Mouse (Mus musculus) stomach, embryonic 16.5 days (tissue): ENCODE measurements around the gene Sema3a. TPM values are rescaled to one million over a fixed set of nuclear protein-coding genes. Genes with fewer than 3 reads are reported as not detected.

Experiments
- ATAC-seq: fragments of 200-750 bp; cut with Nextera tagmentation; 2 replicates; pipeline ENCODE4 v1.8.0; 2017; ENCODE audit warnings: moderate number of reproducible peaks, moderate TSS enrichment; ENCODE audit not compliant: insufficient read depth, low FRiP score
- H3K27ac ChIP-seq: fragments of 300-500 bp; sonication (generic); 2 replicates; pipeline ENCODE4 v1.5.1; 2014; ENCODE audit warnings: low read length
- H3K27me3 ChIP-seq: fragments of 300-500 bp; sonication (generic); 2 replicates; pipeline ENCODE4 v1.6.1; 2014; ENCODE audit warnings: low read length, control low read depth, mixed read lengths; ENCODE audit not compliant: control insufficient read depth, insufficient read depth
- H3K36me3 ChIP-seq: fragments of 300-500 bp; sonication (generic); 2 replicates; pipeline ENCODE4 v1.6.1; 2014; ENCODE audit warnings: low read length; ENCODE audit not compliant: control insufficient read depth, insufficient read depth
- H3K4me1 ChIP-seq: fragments of 300-500 bp; sonication (generic); 2 replicates; pipeline ENCODE4 v1.6.1; 2014; ENCODE audit warnings: low read length, control low read depth, mixed read lengths; ENCODE audit not compliant: control insufficient read depth, insufficient read depth
- H3K4me2 ChIP-seq: fragments of 300-500 bp; sonication (generic); 2 replicates; pipeline ENCODE4 v1.6.1; 2014; ENCODE audit warnings: low read depth, low read length, mixed read lengths
- H3K4me3 ChIP-seq: fragments of 300-500 bp; sonication (generic); replicated peaks from 2 replicates; pipeline ENCODE4 v1.5.1; 2014; ENCODE audit warnings: mild to moderate bottlenecking, low read length
- H3K9ac ChIP-seq: fragments of 300-500 bp; sonication (generic); 2 replicates; pipeline ENCODE4 v1.6.1; 2014; ENCODE audit warnings: low read length
- H3K9me3 ChIP-seq: fragments of 300-500 bp; sonication (generic); replicated peaks from 2 replicates; pipeline ENCODE4 v1.6.1; 2016; ENCODE audit warnings: low read length, control low read depth; ENCODE audit not compliant: control insufficient read depth
- WGBS: fragments of 180-500 bp; shearing (Covaris S2); extraction: QIAGEN DNeasy Blood & Tissue Kit; methylation state at CpG from one replicate; pipeline ENCODE4 v1.1.7; 2014; 5-methylcytosine and 5-hydroxymethylcytosine counted together
- polyA plus RNA-seq: library from polyadenylated mRNA; unstranded; fragments of >200 nt; fragmentation: Nextera tagmentation; extraction: Ambion mirVana; gene quantifications from 2 replicates; pipeline ENCODE4 v1.2.1, GENCODE M21; 2015

The Sema3a gene
- polyA plus RNA-seq, 1 experiment from 2014 or later, result 22.9 TPM

DNA sequence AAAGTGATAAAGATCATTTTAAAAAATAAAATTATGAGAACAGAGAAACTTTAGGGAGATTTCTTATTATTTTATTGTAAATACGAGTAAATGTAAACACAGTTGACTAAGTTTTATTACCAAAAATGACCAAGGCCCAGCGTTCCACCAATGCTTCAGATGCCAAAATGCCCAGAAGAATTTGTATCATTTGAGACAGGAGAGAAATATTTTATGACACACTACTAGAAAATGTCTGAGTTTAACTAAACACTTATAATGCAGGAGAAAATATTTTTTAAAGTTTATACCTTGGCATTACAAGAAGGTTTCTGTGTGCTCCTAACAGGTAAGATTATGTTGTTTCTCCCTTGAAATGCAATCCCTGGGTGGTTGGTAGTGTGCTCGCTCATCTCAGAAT is 261.4 kb downstream of the Sema3a start:
- Histone ChIP-seq H3K4me3 (no peak overlapping the region), H3K36me3 (no peaks in the 10 kb centered on the region), H3K27ac (no peak overlapping the region), H3K4me1 (no peaks in the 10 kb centered on the region), H3K9ac (no peak overlapping the region), H3K4me2 (no peak overlapping the region), H3K27me3 (no peaks in the 10 kb centered on the region), H3K9me3 (no peaks in the 10 kb centered on the region)
- 66% methylated on average over 3 of the region's 3 CpGs for WGBS
- ATAC-seq, result no peak

DNA sequence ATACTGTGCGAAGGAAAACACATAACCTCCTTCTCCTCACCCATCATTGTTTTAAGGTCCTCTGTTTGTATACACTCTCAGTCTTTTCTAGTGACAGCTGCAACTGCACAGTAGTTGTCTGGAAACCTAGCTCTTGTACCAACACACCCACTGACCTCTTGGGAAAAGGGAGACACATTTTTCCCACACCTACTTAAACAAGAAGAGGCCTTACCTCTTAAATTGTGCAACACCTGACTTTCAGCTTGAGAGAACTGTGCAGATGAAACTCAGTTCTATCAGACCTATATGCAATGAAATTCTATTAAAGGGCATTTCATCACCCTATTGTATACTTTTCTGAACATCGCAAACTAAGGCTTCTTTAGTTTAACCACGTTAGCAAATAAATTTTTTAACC is 262.5 kb downstream of the Sema3a start:
- Histone ChIP-seq H3K9ac (no peak overlapping the region), H3K4me2 (no peak overlapping the region), H3K27ac (no peak overlapping the region), H3K4me3 (no peak overlapping the region), H3K36me3 (no peaks in the 10 kb centered on the region), H3K27me3 (no peaks in the 10 kb centered on the region), H3K9me3 (no peaks in the 10 kb centered on the region), H3K4me1 (no peaks in the 10 kb centered on the region)
- ATAC-seq, result no peak
- 72% methylated on average over 3 of the region's 3 CpGs for WGBS

DNA sequence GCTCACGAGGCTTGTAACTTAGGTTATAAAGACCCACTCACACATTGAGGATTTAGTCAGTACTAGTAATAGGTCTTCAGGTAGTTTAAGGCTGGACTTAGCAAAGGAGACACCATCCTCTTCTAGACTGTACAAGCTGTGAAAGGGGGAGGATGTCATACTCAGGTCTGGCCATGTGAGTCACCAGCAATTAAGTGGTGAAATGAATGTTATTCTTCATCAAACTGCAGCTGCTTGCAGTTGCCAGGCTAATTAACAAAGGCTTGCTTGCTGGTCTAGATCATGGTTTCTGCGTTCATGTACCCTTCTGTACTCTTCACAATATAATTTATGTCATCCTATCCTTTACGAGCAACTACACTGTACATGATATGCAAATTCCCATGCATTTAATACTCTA is 264.8 kb downstream of the Sema3a start:
- no peaks in the 10 kb centered on the region for H3K9me3 ChIP-seq
- H3K9ac ChIP-seq, result no peak overlapping the region
- ATAC-seq, result no peak
- H3K4me1 ChIP-seq, result no peaks in the 10 kb centered on the region
- H3K27me3 ChIP-seq, result no peaks in the 10 kb centered on the region
- H3K27ac ChIP-seq, result no peak overlapping the region
- no peak overlapping the region for H3K4me2 ChIP-seq
- H3K36me3 ChIP-seq, result no peaks in the 10 kb centered on the region
- H3K4me3 ChIP-seq, result no peak overlapping the region
- WGBS, result 75% methylated on average over 3 of the region's 3 CpGs

DNA sequence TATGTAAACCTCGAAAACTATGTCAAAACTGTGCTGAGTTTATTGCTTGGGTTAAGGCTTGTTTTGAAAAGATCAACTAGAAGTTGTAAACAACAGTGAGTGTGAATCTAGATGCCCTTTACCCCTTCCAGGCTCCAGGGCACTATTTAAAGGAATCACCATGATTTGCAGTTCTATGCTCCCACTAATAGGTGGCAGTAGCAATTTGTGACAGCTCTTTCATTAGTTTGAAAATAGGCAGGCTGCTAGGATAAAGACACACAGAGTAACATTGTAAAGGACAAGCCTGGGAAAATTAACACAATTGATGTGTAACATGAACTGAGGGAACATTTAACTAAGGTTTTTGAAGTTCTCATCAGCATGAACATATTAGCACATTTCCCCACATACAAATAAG is 280.2 kb downstream of the Sema3a start:
- Histone ChIP-seq H3K9me3 (no peaks in the 10 kb centered on the region), H3K4me1 (no peaks in the 10 kb centered on the region), H3K4me2 (no peak overlapping the region), H3K9ac (no peak overlapping the region), H3K36me3 (no peaks in the 10 kb centered on the region), H3K4me3 (no peak overlapping the region), H3K27ac (no peak overlapping the region), H3K27me3 (no peaks in the 10 kb centered on the region)
- ATAC-seq, result no peak
- WGBS, result 38% methylated on average over 1 of the region's 1 CpGs

DNA sequence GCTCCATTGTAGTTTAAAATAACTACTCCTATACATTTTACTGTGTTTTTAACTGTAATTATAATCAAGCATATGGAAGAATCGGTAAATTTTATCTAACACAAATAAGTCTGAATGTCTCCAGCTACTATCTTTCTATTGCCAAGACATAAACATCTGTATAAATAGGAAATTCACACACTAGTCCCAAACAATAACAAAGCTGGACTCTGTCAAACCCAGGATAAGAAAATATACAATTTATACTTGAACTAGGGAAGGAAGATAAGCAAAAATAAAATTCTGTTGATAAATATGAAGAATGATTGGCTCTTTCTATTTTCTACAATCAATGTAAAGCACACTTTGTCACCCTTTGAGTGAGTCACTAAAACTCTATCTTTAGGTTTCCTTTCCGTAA is 280.9 kb downstream of the Sema3a start:
- 52% methylated on average over 2 of the region's 2 CpGs for whole genome bisulfite sequencing
- H3K4me2 ChIP-seq, result no peak overlapping the region
- no peak for ATAC-seq
- no peak overlapping the region for H3K9ac ChIP-seq
- H3K27me3 ChIP-seq, result no peaks in the 10 kb centered on the region
- no peak overlapping the region for H3K4me3 ChIP-seq
- no peaks in the 10 kb centered on the region for H3K4me1 ChIP-seq
- no peaks in the 10 kb centered on the region for H3K9me3 ChIP-seq
- H3K27ac ChIP-seq, result no peak overlapping the region
- no peaks in the 10 kb centered on the region for H3K36me3 ChIP-seq

DNA sequence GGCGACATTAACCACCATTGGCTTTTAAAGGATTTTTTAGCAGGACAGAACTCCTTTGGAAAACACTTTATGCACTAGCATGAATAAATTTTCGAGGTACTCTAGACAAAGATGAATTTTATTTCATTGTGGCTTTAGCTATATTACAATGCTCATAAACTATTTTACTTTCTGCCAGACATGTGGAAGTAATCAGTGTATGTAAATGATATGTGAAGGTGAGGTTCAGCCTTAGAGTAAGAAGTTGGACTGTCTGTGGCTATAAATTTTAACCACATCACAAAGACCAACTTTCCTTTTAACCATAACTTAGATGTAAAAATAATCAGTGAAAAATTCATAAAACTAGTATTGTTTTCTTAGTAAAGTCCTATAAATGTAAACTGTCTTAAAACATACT is 286.7 kb downstream of the Sema3a start:
- no peak overlapping the region for H3K27ac ChIP-seq
- 79% methylated on average over 2 of the region's 2 CpGs for WGBS
- no peaks in the 10 kb centered on the region for H3K36me3 ChIP-seq
- H3K4me2 ChIP-seq, result no peak overlapping the region
- H3K9ac ChIP-seq, result no peak overlapping the region
- H3K9me3 ChIP-seq, result no peaks in the 10 kb centered on the region
- H3K27me3 ChIP-seq, result no peaks in the 10 kb centered on the region
- no peak for ATAC-seq
- H3K4me1 ChIP-seq, result no peaks in the 10 kb centered on the region
- no peak overlapping the region for H3K4me3 ChIP-seq

DNA sequence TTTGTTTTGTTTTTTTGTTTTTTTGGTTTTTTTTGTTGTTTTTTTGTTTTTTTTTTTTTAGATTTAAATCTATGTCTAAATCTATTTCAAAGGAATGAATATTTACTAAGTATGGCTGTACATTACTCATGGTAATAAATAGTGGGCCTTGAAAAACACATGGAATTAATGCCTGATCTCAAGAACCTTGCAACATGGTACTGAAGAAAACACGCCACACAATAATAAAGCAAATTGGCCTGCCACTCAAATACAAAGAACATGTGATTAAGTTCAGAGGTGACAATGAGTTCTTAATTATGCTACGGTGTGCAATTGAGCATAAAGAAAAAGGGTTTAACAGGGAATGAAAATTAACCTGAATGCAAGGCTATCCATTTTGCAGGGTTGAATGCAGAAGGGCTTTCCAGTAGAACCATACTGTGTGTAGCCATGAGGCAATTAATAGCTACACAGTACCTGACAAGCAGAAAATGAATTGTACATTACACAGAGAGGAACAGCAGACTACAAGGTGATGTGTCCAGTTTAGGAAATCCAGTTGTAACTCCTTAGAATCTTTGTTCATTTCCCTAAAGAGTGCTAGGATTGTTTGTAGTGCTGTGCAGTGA is 288.8 kb downstream of the Sema3a start:
- no peaks in the 10 kb centered on the region for H3K27me3 ChIP-seq
- ATAC-seq, result no peak
- WGBS, result 92% methylated on average over 2 of the region's 2 CpGs
- H3K4me1 ChIP-seq, result no peaks in the 10 kb centered on the region
- no peak overlapping the region for H3K9ac ChIP-seq
- no peaks in the 10 kb centered on the region for H3K36me3 ChIP-seq
- H3K27ac ChIP-seq, result no peak overlapping the region
- no peak overlapping the region for H3K4me3 ChIP-seq
- no peak overlapping the region for H3K4me2 ChIP-seq
- H3K9me3 ChIP-seq, result no peaks in the 10 kb centered on the region

DNA sequence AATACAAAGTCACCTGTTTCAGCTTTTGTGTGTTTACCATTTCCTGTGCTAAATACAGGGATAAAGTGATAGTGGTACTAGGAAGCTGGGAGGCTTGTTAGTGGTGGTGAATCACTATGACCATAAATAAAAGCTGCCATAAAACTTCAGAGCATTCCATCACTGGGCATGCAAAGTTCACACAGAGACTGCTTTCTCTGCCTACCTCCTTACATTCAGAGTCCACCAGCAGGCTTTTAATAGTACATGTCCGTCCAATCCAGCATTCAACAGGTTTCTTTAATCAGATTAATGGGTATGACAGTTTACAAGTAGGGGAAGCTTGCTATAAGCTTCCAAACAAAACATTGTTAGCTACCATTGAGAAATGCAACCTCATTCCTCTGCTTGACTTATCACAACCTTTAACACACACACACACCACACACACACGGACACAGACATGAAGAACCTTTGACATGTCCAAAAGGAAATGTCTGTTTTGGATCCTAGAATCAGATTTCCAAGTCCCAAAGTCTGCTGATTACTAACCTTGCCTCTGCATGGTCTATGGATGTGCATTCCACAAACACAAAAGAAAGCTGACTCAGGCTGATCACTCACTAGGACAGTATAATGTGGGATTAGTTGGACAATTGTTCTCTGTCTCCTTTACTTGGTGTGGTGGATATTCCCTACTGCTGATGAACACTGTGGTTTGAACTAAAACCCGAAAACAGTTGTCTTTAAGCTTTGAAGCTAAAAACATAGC is 291.9 kb downstream of the Sema3a start:
- no peak for ATAC-seq

DNA sequence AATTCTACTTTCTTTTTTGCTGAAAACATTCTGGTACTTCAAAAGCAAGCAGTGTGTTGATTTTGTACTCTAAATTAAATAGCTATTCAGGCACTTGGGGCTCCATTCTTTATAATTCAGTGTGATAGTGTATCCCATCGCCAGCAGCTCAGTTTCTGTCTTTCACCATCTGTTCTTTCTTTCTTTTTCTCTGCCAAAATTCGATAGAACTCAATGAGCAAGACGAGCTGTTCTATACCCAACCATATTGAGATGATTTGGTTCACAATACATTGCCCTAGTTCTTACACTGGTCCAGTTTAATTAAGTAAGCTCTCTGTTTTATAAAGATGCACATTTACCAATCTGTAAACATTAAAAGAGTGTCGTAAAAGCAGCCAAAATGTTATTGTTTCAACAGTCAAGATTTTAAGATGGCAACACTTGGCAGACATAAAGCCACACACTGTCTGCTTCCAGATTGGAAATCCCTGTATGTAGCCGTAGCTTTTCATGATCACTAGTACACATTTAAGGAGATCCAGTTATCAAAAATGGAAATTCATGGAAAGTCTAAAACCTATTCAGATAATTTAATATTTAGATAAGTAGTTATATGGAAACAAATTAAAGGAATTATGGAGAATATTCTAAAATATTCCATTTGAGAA is 296.2 kb downstream of the Sema3a start:
- no peak overlapping the region for H3K4me3 ChIP-seq
- no peak overlapping the region for H3K9ac ChIP-seq
- no peak overlapping the region for H3K27ac ChIP-seq
- H3K4me2 ChIP-seq, result no peak overlapping the region
- ATAC-seq, result no peak
- no peaks in the 10 kb centered on the region for H3K27me3 ChIP-seq
- H3K36me3 ChIP-seq, result no peaks in the 10 kb centered on the region
- no peaks in the 10 kb centered on the region for H3K9me3 ChIP-seq
- WGBS, result 72% methylated on average over 5 of the region's 5 CpGs
- no peaks in the 10 kb centered on the region for H3K4me1 ChIP-seq

More for the DNA sequence above, 291.9 kb downstream of the Sema3a start:
- no peaks in the 10 kb centered on the region for H3K27me3 ChIP-seq
- H3K9ac ChIP-seq, result no peak overlapping the region
- no peaks in the 10 kb centered on the region for H3K36me3 ChIP-seq
- H3K4me1 ChIP-seq, result no peaks in the 10 kb centered on the region
- 64% methylated on average over 3 of the region's 3 CpGs for WGBS
- no peak overlapping the region for H3K27ac ChIP-seq
- no peaks in the 10 kb centered on the region for H3K9me3 ChIP-seq
- H3K4me2 ChIP-seq, result no peak overlapping the region
- H3K4me3 ChIP-seq, result no peak overlapping the region
